Mouse (Mus musculus) gastrocnemius, postnatal 4 days (tissue): ENCODE results near the gene Unc50. TPM values are rescaled to one million over a fixed set of nuclear protein-coding genes. Genes with fewer than 3 reads are reported as not detected.

ENCODE experiments used
- DNase-seq, 2 experiments: peaks; one replicate each; pipeline ENCODE4 v3.0.0; 2021 to 2022; ENCODE audit warnings: low spot score in 2 of 2, mixed read lengths in 2 of 2
- long read RNA-seq, 2 experiments: library from polyadenylated mRNA; stranded (forward); transcript quantifications; one replicate each; pipeline ENCODE4 v2.0.0; 2021
- total RNA-seq, 2 experiments: library from RNA; stranded (reverse); gene quantifications; 2 replicates each; pipeline ENCODE4 v1.2.3; 2021

Unc50 gene
- total RNA-seq, result 10 to 100 TPM; 35.0 to 38.9 TPM
- long read RNA-seq, experiment 1, transcript Unc50-203 (6 exons, 1,179 nt), result minor isoform, 9 of 58 reads
- long read RNA-seq, experiment 1, transcript Unc50-202 (6 exons, 1,094 nt), result major isoform, 18 of 58 reads
- long read RNA-seq, experiment 1, transcript Unc50-201 (6 exons, 1,414 nt), result minor isoform, 15 of 58 reads
- long read RNA-seq, experiment 1, partial matches to known transcripts, result 9 of 58 reads
- long read RNA-seq, experiment 1, other reads (novel, unspliced or antisense), result 7 of 58 reads
- long read RNA-seq, experiment 2, transcript Unc50-203 (6 exons, 1,179 nt), result minor isoform, 6 of 47 reads
- long read RNA-seq, experiment 2, transcript Unc50-202 (6 exons, 1,094 nt), result minor isoform, 10 of 47 reads
- long read RNA-seq, experiment 2, transcript Unc50-201 (6 exons, 1,414 nt), result major isoform, 15 of 47 reads
- long read RNA-seq, experiment 2, partial matches to known transcripts, result 11 of 47 reads
- long read RNA-seq, experiment 2, other reads (novel, unspliced or antisense), result 5 of 47 reads

GRCm38 (mm10) chr1:37429366-37430296 lies at the start of gene Unc50, which contains the start of gene Coa5:
Gene Unc50 (plus strand): TSS chr1:37430139.
Gene Coa5 (minus strand): TSS chr1:37430103.
- DNase-seq, result peak; percentile 83 to 93

- no peak for DNase-seq
Measured at GRCm38 (mm10) chr1:37380913-37381312, 49.0 kb upstream of the Unc50 start.

- no peak for DNase-seq
Measured at GRCm38 (mm10) chr1:37384304-37384703, 45.6 kb upstream of the Unc50 start.

DNA sequence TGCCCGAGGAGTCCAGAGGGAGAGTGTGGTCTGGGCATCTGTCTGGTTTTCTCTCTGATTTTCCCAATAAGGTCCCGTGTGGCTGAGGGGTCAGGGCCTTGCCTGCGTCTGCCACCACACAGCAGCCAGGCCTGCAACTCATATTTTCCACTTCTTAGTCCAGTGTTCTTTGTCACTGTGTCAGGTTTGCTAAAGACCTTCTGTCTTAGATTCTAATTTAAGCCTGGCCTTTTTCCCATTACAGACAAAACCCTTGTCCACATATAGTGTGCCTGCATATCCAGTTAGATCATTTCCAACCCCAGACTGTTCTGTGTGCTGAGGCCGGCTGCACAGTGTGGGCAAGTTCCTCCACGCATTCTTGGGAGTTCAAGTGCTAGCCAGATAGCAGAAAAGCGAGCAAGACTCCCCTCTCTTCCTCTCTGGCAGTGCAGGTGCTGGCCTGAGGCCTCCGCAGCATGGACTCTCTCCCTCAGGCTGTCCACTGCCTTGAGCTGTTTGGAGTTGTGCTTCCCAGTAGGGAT lies 43.4 kb upstream of the Unc50 start:
- no peak for DNase-seq

DNA sequence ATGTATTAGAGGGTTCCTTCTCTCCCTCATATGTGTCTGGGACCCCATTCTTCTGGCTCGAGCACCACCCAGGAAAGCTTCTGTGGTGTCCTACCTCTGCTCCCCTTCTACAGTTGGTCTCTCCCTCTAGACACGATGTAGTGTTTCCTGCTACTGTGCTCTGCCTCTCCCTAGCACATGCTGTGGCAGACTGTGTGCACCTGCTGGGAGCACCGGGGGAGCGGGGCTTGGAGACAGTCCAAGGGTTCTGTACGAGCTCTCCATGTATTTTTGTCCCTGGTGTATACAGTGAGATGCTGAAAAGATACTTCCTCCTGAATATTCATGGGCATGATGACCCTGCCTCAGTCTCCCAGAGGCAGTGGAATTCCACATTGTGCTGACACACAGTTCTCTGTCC lies 36.8 kb upstream of the Unc50 start:
- no peak for DNase-seq

- no peak for DNase-seq
Measured at GRCm38 (mm10) chr1:37396481-37396880, 33.5 kb upstream of the Unc50 start.

GRCm38 (mm10) chr1:37398961-37399360 lies 31.0 kb upstream of the Unc50 start:
- no peak for DNase-seq

GRCm38 (mm10) chr1:37399734-37400133 lies 30.2 kb upstream of the Unc50 start:
- DNase-seq, result no peak

- DNase-seq, result peak in 1 of 2 experiments; percentile 53
Measured at GRCm38 (mm10) chr1:37401687-37402086, 28.3 kb upstream of the Unc50 start.

DNA sequence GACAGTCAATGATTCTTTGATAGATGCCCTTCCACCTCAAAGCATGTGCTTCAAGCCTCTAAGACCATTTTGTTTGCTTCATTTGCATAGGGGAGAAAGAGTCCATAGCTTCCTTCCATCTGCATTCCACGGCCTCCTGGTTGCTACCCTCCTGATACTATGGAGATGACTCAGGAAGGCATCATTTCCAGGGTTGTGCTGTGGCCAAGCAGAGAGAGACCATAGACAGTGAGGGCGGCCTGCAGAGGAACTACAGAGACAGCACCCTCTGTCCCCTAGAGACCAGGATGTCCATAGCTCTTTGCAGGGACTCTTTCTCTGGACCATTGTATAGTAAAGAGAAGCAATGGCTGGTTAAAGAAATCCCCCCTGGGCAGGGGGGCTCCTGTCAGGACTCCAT lies 24.8 kb upstream of the Unc50 start:
- no peak for DNase-seq

DNA sequence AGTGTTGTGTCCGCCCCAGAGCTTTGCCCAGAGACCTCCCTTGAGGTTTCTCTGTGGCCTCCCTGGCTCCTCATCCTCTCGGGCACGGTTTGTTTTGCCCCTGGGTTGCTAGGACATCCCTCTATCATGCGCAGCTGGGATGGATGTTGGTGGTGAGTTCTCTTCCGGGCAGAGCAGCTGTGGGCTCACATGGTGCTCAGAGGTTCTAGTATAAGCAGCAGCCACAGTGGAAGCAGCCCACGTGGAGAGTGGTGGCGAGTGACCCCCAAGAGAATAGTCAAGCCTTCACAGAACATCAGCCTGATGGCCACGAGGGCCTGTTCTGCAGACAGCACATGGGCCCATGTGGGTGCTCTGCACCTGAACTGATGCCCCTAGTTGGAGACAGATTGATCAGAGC lies 22.7 kb upstream of the Unc50 start:
- no peak for DNase-seq

DNA sequence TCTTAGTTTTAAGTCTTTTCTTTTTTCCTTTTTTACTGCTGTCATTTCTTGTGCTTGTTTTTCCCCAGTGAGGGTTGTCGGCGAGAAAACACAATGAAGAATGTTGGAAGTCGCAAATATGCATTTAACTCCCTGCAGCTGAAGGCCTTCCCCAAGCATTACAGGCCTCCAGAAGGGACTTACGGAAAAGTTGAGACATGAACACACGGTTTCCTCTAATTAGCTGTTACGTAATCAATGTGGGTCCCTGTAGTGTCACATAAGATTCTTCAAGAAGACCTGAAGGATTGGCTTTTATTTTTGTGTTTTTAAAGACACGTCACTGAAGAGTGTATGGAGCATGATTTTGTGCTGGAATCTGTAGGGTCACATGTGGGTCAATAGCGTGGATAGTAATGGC lies 21.9 kb upstream of the Unc50 start:
- DNase-seq, result no peak

GRCm38 (mm10) chr1:37408678-37409077 lies 21.3 kb upstream of the Unc50 start:
- no peak for DNase-seq

GRCm38 (mm10) chr1:37409647-37410046 lies 20.3 kb upstream of the Unc50 start:
- no peak for DNase-seq

- no peak for DNase-seq
Measured at GRCm38 (mm10) chr1:37415394-37415793, 14.5 kb upstream of the Unc50 start.

DNA sequence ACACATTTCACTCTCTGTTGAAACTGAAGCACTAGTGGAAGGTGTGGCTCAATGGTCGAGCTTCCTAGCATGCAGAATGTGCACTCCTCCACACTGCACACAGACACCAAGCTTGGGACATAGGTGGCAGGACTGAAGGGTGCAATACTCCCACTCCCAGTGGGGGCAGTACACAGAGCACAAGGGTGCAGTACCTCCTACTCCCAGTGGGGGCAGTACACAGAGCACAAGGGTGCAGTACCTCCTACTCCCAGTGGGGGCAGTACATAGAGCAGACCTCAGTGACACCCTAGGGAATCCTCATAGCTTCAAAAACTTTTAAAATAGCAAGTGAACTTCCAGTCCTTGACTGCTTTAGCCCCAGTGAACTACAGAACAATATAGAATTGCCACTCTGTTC lies 10.5 kb upstream of the Unc50 start:
- peak; percentile 60 to 71 for DNase-seq

GRCm38 (mm10) chr1:37427144-37427875 lies 2.6 kb upstream of the Unc50 start:
- DNase-seq, result no peak

DNA sequence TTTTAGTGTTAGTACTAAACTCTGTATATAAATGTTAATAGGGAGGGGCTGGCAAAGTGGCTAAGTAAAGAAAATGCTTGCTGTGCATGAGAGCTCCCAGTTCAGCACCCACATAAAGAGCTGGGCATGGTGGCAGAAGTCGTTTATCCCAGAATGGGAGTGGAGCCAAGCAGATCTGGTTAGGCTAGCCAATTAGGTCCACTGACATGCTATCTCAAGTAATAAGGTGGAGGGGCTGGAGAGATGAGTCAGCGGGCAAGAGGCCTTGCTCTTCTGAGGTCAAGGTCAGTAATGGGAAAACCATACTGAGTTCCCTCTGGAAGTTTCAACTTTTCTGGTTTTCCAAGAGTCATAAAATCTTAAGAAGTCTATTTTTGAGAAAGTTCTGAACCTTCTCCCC lies 1.0 kb upstream of the Unc50 start:
- no peak for DNase-seq

DNA sequence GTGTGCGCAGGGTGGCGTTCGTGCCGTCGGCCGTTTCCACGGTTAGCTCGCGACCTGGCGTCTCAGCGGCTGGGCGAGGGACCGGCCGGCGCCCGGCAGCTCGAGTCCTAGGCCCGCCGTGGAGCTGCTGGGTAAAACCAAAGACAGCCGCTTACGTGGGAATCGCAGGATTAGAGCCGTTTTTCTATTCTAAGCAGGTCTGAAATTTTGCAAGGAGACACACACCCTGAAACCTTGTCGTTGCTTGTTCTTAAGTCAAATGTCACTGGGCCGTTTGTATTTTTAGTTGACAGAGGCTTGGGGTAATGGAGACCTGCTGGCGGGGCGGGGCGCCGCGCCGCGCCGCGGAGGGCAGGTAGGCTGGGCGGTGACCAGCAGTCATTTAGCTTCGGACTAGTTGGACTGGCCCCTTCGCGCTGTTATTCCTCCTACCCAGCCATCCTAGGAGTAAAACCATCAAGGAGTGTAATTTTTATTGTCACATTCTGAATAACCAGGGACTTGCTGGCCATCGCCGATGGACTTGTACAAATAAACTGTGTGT lies 430 bp downstream of the Unc50 start:
- DNase-seq, result no peak

- no peak for DNase-seq
Measured at GRCm38 (mm10) chr1:37436419-37436818, 6.5 kb downstream of the Unc50 start.
